Mouse (Mus musculus): ENCODE results near the gene Dscam.
A peak's percentile ranks its signal among the peaks of the same experiment; 100 is the strongest.

Gene Dscam

GRCm38 (mm10) chr16:96634097-96634790, 536.3 kb downstream of the Dscam start:
- no peak for DNase-seq

- DNase-seq = no peak
Measured at GRCm38 (mm10) chr16:96630241-96630640, 540.3 kb downstream of the Dscam start.

GRCm38 (mm10) chr16:96629623-96630022, 540.9 kb downstream of the Dscam start:
- DNase-seq = no peak

GRCm38 (mm10) chr16:96625468-96625867, 545.1 kb downstream of the Dscam start:
- DNase-seq = no peak

- DNase-seq = no peak
Measured at GRCm38 (mm10) chr16:96624570-96625411, 545.8 kb downstream of the Dscam start.

- DNase-seq = no peak
Measured at GRCm38 (mm10) chr16:96620861-96621260, 549.7 kb downstream of the Dscam start.

- no peak for DNase-seq
Measured at GRCm38 (mm10) chr16:96620402-96620801, 550.1 kb downstream of the Dscam start.

- DNase-seq = no peak
Measured at GRCm38 (mm10) chr16:96617772-96618171, 552.8 kb downstream of the Dscam start.

- no peak for DNase-seq
Measured at GRCm38 (mm10) chr16:96613275-96613674, 557.3 kb downstream of the Dscam start.

- peak; percentile 78 for DNase-seq
Measured at GRCm38 (mm10) chr16:96610806-96611205, 559.7 kb downstream of the Dscam start.

- no peak for DNase-seq
Measured at GRCm38 (mm10) chr16:96602206-96602605, 568.3 kb downstream of the Dscam start.

GRCm38 (mm10) chr16:96600791-96601190, 569.8 kb downstream of the Dscam start:
- DNase-seq = no peak

GRCm38 (mm10) chr16:96599401-96600060, 571.0 kb downstream of the Dscam start:
- DNase-seq = no peak

- DNase-seq = no peak
Measured at GRCm38 (mm10) chr16:96575841-96576240, 594.7 kb downstream of the Dscam start.

GRCm38 (mm10) chr16:96567428-96567827, 603.1 kb downstream of the Dscam start:
- no peak for DNase-seq

GRCm38 (mm10) chr16:96563350-96564257, 606.9 kb downstream of the Dscam start:
- DNase-seq = no peak

- no peak for DNase-seq
Measured at GRCm38 (mm10) chr16:96559796-96560195, 610.8 kb downstream of the Dscam start.

- no peak for DNase-seq
Measured at GRCm38 (mm10) chr16:96558341-96558740, 612.2 kb downstream of the Dscam start.

GRCm38 (mm10) chr16:96556621-96557020, 613.9 kb downstream of the Dscam start:
- DNase-seq = peak; percentile 59

- no peak for DNase-seq
Measured at GRCm38 (mm10) chr16:96555412-96555811, 615.1 kb downstream of the Dscam start.

- no peak for DNase-seq
Measured at GRCm38 (mm10) chr16:96552680-96553079, 617.9 kb downstream of the Dscam start.

- DNase-seq = peak; percentile 37
Measured at GRCm38 (mm10) chr16:96541056-96541455, 629.5 kb downstream of the Dscam start.
